Mouse (Mus musculus): ENCODE data around the gene Fam83b. TPM values are rescaled to one million over a fixed set of nuclear protein-coding genes. Genes with fewer than 3 reads are reported as not detected.

Gene Fam83b
- polyA plus RNA-seq, 1 experiment from 2014 or later: 2.0 TPM

DNA sequence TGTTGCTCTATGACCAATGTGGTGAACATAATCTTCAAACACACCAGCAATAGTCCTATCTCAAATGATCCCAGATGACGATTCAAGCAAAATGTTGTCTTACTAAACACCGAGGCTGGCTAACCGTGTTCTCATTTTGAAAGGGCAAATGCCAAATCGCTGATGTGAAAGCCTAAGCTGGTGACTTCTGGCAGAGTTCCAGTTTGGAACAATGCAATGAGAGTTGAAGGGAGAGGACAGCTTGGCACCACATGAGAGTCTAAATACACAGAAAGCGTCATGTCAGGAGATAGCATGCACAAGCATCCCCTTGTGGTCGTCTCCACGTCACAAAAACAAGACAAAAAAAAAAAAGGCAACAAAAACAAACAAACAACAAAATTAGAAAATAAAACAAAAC is 27.6 kb downstream of the Fam83b start:
- Histone ChIP-seq H3K9me3 (ENCODE audit: control insufficient read depth, low read length) (no peaks in the 10 kb centered on the region), H3K36me3 (ENCODE audit: control insufficient read depth, insufficient read depth, low read length) (no peaks in the 10 kb centered on the region), H3K4me2 (replicated peaks; ENCODE audit: low read depth, low read length) (no peak overlapping the region), H3K4me1 (ENCODE audit: control insufficient read depth, insufficient read depth, low read length) (no peaks in the 10 kb centered on the region), H3K27ac (ENCODE audit: low read depth, low read length) (no peak overlapping the region), H3K4me3 (ENCODE audit: low read length) (no peak overlapping the region), H3K9ac (ENCODE audit: low read depth, low read length) (no peak overlapping the region), H3K27me3 (ENCODE audit: control insufficient read depth, insufficient read depth, low read length) (no peaks in the 10 kb centered on the region)
- WGBS: 85% methylated on average over 7 of the region's 7 CpGs
- ATAC-seq (ENCODE audit: low FRiP score, low TSS enrichment): no peak

DNA sequence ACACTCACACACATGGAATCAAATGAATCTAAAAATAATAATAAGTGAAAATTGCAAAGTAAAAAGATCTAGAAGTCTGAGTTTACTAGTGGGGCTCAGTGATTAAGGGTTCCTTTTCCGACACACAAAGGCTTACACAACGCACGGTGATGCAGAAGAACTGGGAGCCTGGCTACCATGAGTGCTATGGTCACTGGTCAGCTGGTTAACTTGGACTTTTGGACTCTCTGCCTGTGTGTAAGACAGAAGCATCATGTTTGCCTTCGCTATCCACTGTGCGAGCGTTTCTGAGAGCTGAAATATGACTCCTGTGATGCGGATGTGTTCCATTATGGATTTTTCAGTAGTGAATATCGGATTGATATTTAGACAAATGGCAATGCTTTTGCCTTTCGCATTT is 30.9 kb downstream of the Fam83b start:
- Histone ChIP-seq H3K4me3 (ENCODE audit: low read length) (no peak overlapping the region), H3K4me1 (ENCODE audit: control insufficient read depth, insufficient read depth, low read length) (no peaks in the 10 kb centered on the region), H3K36me3 (ENCODE audit: control insufficient read depth, insufficient read depth, low read length) (no peaks in the 10 kb centered on the region), H3K9ac (ENCODE audit: low read depth, low read length) (no peak overlapping the region), H3K27me3 (ENCODE audit: control insufficient read depth, insufficient read depth, low read length) (no peaks in the 10 kb centered on the region), H3K27ac (ENCODE audit: low read depth, low read length) (no peak overlapping the region), H3K9me3 (ENCODE audit: control insufficient read depth, low read length) (no peaks in the 10 kb centered on the region), H3K4me2 (replicated peaks; ENCODE audit: low read depth, low read length) (no peak overlapping the region)
- whole genome bisulfite sequencing: 88% methylated on average over 9 of the region's 9 CpGs
- no peak for ATAC-seq (ENCODE audit: low FRiP score, low TSS enrichment)

DNA sequence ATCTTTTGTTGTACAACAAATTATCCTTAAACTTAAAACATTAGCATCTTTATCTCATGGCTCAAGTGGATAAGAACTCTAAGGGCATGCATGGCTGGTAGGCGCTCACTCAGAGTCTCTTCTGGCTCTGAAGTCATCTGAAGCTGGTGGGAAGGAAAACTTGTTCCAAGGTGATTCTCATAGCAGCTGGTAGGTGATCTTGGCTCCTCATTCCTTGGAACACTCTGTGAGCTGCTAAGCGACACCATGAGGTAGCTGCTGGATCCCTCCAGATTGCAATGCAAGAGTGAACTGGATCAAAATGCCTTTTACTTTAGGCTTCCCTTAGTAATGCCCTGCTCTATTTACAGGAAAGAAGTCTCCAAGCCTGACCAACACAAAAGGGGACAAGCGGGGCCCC is 34.5 kb downstream of the Fam83b start:
- H3K4me2 ChIP-seq (replicated peaks; ENCODE audit: low read depth, low read length): no peak overlapping the region
- H3K27me3 ChIP-seq (ENCODE audit: control insufficient read depth, insufficient read depth, low read length): no peaks in the 10 kb centered on the region
- ATAC-seq (ENCODE audit: low FRiP score, low TSS enrichment): no peak
- H3K27ac ChIP-seq (ENCODE audit: low read depth, low read length): no peak overlapping the region
- H3K36me3 ChIP-seq (ENCODE audit: control insufficient read depth, insufficient read depth, low read length): no peaks in the 10 kb centered on the region
- no peak overlapping the region for H3K4me3 ChIP-seq (ENCODE audit: low read length)
- H3K9ac ChIP-seq (ENCODE audit: low read depth, low read length): no peak overlapping the region
- no peaks in the 10 kb centered on the region for H3K9me3 ChIP-seq (ENCODE audit: control insufficient read depth, low read length)
- WGBS: 98% methylated on average over 3 of the region's 3 CpGs
- no peaks in the 10 kb centered on the region for H3K4me1 ChIP-seq (ENCODE audit: control insufficient read depth, insufficient read depth, low read length)

DNA sequence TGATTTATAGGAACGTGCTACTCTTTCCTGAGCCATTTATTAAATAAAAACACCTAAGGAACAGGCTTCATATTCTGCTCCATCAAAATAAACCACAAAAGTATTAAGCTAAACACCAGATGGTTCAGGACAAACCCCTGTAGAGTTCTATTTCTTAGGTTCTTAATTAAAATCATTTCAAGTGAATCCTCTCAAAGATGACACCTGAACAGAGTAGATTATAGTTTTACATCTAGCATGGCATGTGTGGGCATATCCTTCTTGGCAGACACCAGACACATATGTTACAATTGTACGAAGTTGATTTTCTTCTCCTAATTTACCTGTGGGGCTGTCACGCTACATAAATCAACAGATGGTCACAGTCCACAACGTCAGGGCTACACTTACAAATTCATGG is 35.5 kb downstream of the Fam83b start:
- no peak overlapping the region for H3K4me3 ChIP-seq (ENCODE audit: low read length)
- no peaks in the 10 kb centered on the region for H3K4me1 ChIP-seq (ENCODE audit: control insufficient read depth, insufficient read depth, low read length)
- 72% methylated on average over 4 of the region's 4 CpGs for WGBS
- no peak overlapping the region for H3K9ac ChIP-seq (ENCODE audit: low read depth, low read length)
- no peaks in the 10 kb centered on the region for H3K27me3 ChIP-seq (ENCODE audit: control insufficient read depth, insufficient read depth, low read length)
- H3K27ac ChIP-seq (ENCODE audit: low read depth, low read length): no peak overlapping the region
- no peaks in the 10 kb centered on the region for H3K36me3 ChIP-seq (ENCODE audit: control insufficient read depth, insufficient read depth, low read length)
- no peak overlapping the region for H3K4me2 ChIP-seq (replicated peaks; ENCODE audit: low read depth, low read length)
- no peak for ATAC-seq (ENCODE audit: low FRiP score, low TSS enrichment)
- H3K9me3 ChIP-seq (ENCODE audit: control insufficient read depth, low read length): no peaks in the 10 kb centered on the region

DNA sequence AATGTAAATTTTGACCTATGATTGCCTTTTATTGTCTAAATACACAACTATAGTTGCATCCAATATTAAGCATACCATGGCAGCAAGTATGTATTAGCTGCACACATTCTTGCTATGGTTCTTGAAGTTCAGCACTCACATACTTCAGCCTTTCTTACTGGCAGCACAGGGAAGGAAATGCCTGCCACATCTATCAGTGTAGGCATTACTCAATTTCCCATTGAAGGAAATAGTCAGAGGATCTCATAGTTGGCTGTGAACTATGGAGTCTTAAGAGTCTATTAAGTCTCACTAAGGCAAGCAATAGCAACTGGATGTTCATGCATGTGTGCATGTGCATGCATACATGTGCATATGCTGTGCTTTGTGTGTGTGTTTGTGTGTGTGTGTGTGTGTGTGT is 41.3 kb downstream of the Fam83b start:
- ATAC-seq (ENCODE audit: low FRiP score, low TSS enrichment): no peak
- Histone ChIP-seq H3K27me3 (ENCODE audit: control insufficient read depth, insufficient read depth, low read length) (no peaks in the 10 kb centered on the region), H3K4me1 (ENCODE audit: control insufficient read depth, insufficient read depth, low read length) (no peaks in the 10 kb centered on the region), H3K9me3 (ENCODE audit: control insufficient read depth, low read length) (no peaks in the 10 kb centered on the region), H3K9ac (ENCODE audit: low read depth, low read length) (no peak overlapping the region), H3K4me2 (replicated peaks; ENCODE audit: low read depth, low read length) (no peak overlapping the region), H3K4me3 (ENCODE audit: low read length) (no peak overlapping the region), H3K27ac (ENCODE audit: low read depth, low read length) (no peak overlapping the region), H3K36me3 (ENCODE audit: control insufficient read depth, insufficient read depth, low read length) (no peaks in the 10 kb centered on the region)

DNA sequence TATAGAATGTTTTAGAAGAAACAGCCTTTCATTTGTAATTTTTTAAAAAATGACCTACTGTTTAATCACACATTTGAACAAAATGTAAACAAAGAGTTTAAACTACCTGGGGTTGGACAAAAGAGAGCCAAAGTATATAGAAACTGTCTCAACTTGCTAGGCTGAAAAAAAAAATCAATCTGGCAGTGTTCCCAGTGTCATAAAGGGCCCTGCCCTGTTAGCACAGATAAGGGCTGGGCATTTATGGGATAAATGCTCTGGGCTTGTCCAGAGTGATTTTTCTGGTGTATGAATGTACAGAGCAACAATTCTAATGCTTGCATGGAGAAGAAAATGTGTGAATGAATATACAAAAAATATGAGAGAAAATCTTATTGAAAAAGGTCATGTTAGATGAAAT is 43.8 kb downstream of the Fam83b start:
- no peaks in the 10 kb centered on the region for H3K36me3 ChIP-seq (ENCODE audit: control insufficient read depth, insufficient read depth, low read length)
- no peaks in the 10 kb centered on the region for H3K27me3 ChIP-seq (ENCODE audit: control insufficient read depth, insufficient read depth, low read length)
- H3K4me1 ChIP-seq (ENCODE audit: control insufficient read depth, insufficient read depth, low read length): no peaks in the 10 kb centered on the region
- no peak overlapping the region for H3K9ac ChIP-seq (ENCODE audit: low read depth, low read length)
- ATAC-seq (ENCODE audit: low FRiP score, low TSS enrichment): no peak
- H3K4me2 ChIP-seq (replicated peaks; ENCODE audit: low read depth, low read length): no peak overlapping the region
- no peak overlapping the region for H3K4me3 ChIP-seq (ENCODE audit: low read length)
- H3K27ac ChIP-seq (ENCODE audit: low read depth, low read length): no peak overlapping the region
- no peaks in the 10 kb centered on the region for H3K9me3 ChIP-seq (ENCODE audit: control insufficient read depth, low read length)

DNA sequence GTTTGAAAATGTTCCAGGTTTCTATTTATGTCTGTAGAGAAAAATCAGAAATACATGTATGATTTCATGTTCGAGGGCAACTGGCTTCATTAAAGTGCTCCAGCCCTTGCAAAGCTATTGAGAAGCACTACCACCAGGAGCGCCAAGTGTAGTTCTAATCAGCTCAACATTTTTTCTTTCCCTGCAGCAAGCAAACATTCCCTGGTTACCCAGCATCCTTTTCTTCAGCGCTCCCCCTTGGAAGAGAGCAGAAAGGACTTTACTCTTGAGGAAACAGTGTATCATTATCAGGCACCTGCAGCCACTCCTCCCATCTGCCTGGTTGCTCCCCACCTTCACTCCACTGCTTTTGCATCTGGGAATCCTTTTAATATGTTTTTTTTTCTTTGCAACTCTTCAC is 45.3 kb downstream of the Fam83b start:
- Histone ChIP-seq H3K27me3 (ENCODE audit: control insufficient read depth, insufficient read depth, low read length) (no peaks in the 10 kb centered on the region), H3K4me3 (ENCODE audit: low read length) (no peak overlapping the region), H3K9me3 (ENCODE audit: control insufficient read depth, low read length) (no peaks in the 10 kb centered on the region), H3K9ac (ENCODE audit: low read depth, low read length) (no peak overlapping the region), H3K4me2 (replicated peaks; ENCODE audit: low read depth, low read length) (no peak overlapping the region), H3K36me3 (ENCODE audit: control insufficient read depth, insufficient read depth, low read length) (no peaks in the 10 kb centered on the region), H3K27ac (ENCODE audit: low read depth, low read length) (no peak overlapping the region), H3K4me1 (ENCODE audit: control insufficient read depth, insufficient read depth, low read length) (no peaks in the 10 kb centered on the region)
- no peak for ATAC-seq (ENCODE audit: low FRiP score, low TSS enrichment)
- WGBS: 87% methylated on average over 3 of the region's 3 CpGs

DNA sequence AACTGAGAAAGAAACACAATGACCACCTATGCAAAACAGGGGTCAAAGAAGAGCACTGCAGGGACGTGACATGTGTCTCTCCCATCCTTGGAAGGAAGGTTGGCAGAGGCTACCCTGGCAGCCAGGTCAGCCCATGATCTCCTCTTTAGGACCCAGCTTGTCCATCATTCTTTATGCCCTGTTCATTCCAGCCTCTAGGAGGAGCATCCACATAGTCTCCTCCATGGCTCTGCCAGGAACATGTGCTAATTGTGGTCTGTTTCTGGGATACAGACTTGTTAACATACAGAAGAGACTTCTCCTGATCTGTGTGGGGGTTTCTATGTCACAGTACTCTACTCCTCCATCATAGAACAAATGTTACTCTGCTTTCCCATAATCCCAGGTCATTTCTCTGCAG is 48.3 kb downstream of the Fam83b start:
- ATAC-seq (ENCODE audit: low FRiP score, low TSS enrichment): no peak
- no peaks in the 10 kb centered on the region for H3K4me1 ChIP-seq (ENCODE audit: control insufficient read depth, insufficient read depth, low read length)
- 57% methylated on average over 1 of the region's 1 CpGs for WGBS
- no peaks in the 10 kb centered on the region for H3K36me3 ChIP-seq (ENCODE audit: control insufficient read depth, insufficient read depth, low read length)
- H3K4me2 ChIP-seq (replicated peaks; ENCODE audit: low read depth, low read length): no peak overlapping the region
- H3K27ac ChIP-seq (ENCODE audit: low read depth, low read length): no peak overlapping the region
- H3K9ac ChIP-seq (ENCODE audit: low read depth, low read length): no peak overlapping the region
- H3K4me3 ChIP-seq (ENCODE audit: low read length): no peak overlapping the region
- H3K27me3 ChIP-seq (ENCODE audit: control insufficient read depth, insufficient read depth, low read length): no peaks in the 10 kb centered on the region
- H3K9me3 ChIP-seq (ENCODE audit: control insufficient read depth, low read length): no peaks in the 10 kb centered on the region

DNA sequence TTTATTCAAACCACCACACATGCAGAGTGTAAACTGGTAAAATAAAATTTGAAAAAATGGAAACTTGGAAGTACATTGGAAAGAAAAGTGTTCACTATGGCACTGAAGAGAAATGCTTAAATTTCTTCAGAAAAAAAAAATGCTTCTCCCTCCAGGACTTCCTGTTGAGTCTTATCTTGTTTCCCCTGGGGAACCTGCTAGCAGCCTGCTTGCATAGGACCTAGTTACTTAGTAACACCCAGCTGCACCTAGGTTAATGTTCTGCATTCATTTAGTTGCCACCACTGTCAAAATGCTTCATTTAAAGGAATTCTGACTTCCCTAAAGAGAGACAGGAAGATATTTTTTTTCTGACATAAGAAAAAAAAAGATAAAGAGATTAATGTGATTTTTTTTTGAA is 61.3 kb downstream of the Fam83b start:
- Histone ChIP-seq H3K4me2 (replicated peaks; ENCODE audit: low read depth, low read length) (no peak overlapping the region), H3K27ac (ENCODE audit: low read depth, low read length) (no peak overlapping the region), H3K4me1 (ENCODE audit: control insufficient read depth, insufficient read depth, low read length) (no peaks in the 10 kb centered on the region), H3K36me3 (ENCODE audit: control insufficient read depth, insufficient read depth, low read length) (no peaks in the 10 kb centered on the region), H3K9me3 (ENCODE audit: control insufficient read depth, low read length) (no peaks in the 10 kb centered on the region), H3K4me3 (ENCODE audit: low read length) (no peak overlapping the region), H3K9ac (ENCODE audit: low read depth, low read length) (no peak overlapping the region), H3K27me3 (ENCODE audit: control insufficient read depth, insufficient read depth, low read length) (no peaks in the 10 kb centered on the region)
- ATAC-seq (ENCODE audit: low FRiP score, low TSS enrichment): no peak

DNA sequence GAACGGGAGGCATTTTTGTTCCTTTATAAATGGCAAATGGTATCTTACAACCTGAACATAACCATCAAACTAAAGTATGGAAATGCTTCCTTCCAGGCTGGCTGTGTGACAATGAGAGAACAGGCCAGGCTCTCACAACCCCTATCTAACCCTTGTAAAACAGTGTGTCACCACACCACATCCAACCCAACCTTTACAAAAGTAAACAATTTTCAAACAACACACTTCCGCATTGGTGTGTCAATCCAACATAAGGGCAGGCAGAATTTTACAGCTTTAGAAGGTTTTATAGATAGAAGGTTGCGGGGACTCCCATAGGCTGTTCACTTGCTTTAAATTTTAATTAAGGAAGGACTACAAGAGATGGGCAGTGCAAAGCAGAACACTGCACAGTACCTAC is 77.2 kb downstream of the Fam83b start:
- Histone ChIP-seq H3K9me3 (ENCODE audit: control insufficient read depth, low read length) (0 out of 2 replicates have a peak, but pooled peaks cover 2% of the 10 kb centered on the region), H3K4me2 (replicated peaks; ENCODE audit: low read depth, low read length) (no peak overlapping the region), H3K9ac (ENCODE audit: low read depth, low read length) (no peak overlapping the region), H3K27ac (ENCODE audit: low read depth, low read length) (no peak overlapping the region), H3K4me3 (ENCODE audit: low read length) (no peak overlapping the region), H3K36me3 (ENCODE audit: control insufficient read depth, insufficient read depth, low read length) (no peaks in the 10 kb centered on the region), H3K27me3 (ENCODE audit: control insufficient read depth, insufficient read depth, low read length) (no peaks in the 10 kb centered on the region), H3K4me1 (ENCODE audit: control insufficient read depth, insufficient read depth, low read length) (no peaks in the 10 kb centered on the region)
- WGBS: 83% methylated on average over 3 of the region's 3 CpGs
- no peak for ATAC-seq (ENCODE audit: low FRiP score, low TSS enrichment)
